Mouse (Mus musculus): ENCODE results near the gene Myo3b. TPM values are rescaled to one million over a fixed set of nuclear protein-coding genes. Genes with fewer than 3 reads are reported as not detected.

Myo3b gene
- polyA plus RNA-seq, 1 experiment, result 0.14 TPM

- Histone ChIP-seq H3K4me3 (ENCODE audit: control insufficient read depth, low read depth, low read length) (no peak overlapping the region), H3K4me1 (ENCODE audit: control insufficient read depth, insufficient read depth, low read length) (peaks cover 13% of the 10 kb centered on the region), H3K36me3 (ENCODE audit: control insufficient read depth, insufficient read depth, low read length) (no peaks in the 10 kb centered on the region), H3K27ac (ENCODE audit: control insufficient read depth, insufficient read depth, low read depth, low read length) (no peak overlapping the region), H3K27me3 (ENCODE audit: control insufficient read depth, insufficient read depth, low read length) (peaks cover 8% of the 10 kb centered on the region)
- TF ChIP-seq CTCF (IDR thresholded peaks at IDR 0.05; ENCODE audit: control insufficient read depth, insufficient read depth, insufficient replicate concordance, low read depth, low read length) (no peak), POLR2A (IDR thresholded peaks at IDR 0.05; ENCODE audit: control insufficient read depth, low read depth, low read length) (no peak)
These were observed 432.2 kb downstream of the Myo3b start for GRCm38 (mm10) chr2:70471136-70471535.

DNA sequence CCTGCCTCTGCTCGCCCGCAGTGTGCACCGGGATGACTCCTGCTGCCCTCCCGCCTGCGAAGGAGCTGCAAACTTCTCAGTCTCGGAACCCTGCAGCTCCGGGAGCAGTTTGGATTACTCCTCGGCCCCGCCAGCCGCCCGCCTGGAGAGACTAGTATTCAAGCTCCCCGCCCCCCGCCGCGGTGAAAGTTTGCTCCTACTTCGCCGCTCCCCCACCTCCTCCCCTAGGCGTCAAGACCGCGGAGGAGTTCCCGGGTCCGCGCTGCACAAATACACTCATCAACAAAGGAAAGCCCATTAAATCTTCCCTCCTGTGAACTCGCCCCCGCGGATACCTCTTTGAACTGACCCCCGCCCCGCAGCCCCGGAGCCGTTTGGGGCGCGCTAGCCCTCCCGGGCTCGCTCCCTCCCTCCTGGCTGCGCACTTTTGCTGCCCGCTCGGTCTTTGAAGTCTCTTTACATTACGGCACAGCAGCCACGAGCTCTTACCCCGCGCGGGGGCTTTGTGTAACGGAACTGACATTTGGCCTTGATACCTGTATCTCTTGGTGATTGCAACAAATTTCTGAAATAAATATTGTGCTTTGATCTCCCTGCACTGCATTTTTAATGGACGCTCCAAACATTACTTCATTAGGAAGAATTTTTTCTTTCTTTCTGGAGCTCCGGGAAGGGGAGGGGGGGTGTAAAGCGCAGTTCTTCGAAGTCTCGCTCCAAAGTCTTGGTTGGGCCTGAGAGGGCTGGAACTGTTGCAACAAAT, 433.1 kb downstream of the Myo3b start:
- H3K27me3 ChIP-seq (ENCODE audit: control insufficient read depth, insufficient read depth, low read length), result peaks cover 8% of the 10 kb centered on the region

More for the DNA sequence above, 433.1 kb downstream of the Myo3b start:
- no peak overlapping the region; the same call in 1 of the 2 replicates for H3K4me3 ChIP-seq (ENCODE audit: control insufficient read depth, low read depth, low read length)
- no peak overlapping the region for H3K27ac ChIP-seq (ENCODE audit: control insufficient read depth, insufficient read depth, low read depth, low read length)
- peaks cover 19% of the 10 kb centered on the region for H3K4me1 ChIP-seq (ENCODE audit: control insufficient read depth, insufficient read depth, low read length)
- H3K36me3 ChIP-seq (ENCODE audit: control insufficient read depth, insufficient read depth, low read length), result no peaks in the 10 kb centered on the region
- no peak for TF ChIP-seq CTCF (IDR thresholded peaks at IDR 0.05; ENCODE audit: control insufficient read depth, insufficient read depth, insufficient replicate concordance, low read depth, low read length)
- no peak for TF ChIP-seq POLR2A (IDR thresholded peaks at IDR 0.05; ENCODE audit: control insufficient read depth, low read depth, low read length)

Other genes starting within 250 kb of the Myo3b start
- 19.2 and 19.9 TPM in 2 replicates for gene Ccdc173, start 249.6 kb upstream of the Myo3b start, polyA plus RNA-seq (2012; rRNA removed)
- 252 and 509 TPM in 2 replicates for gene Phospho2, start 249.5 kb upstream of the Myo3b start, polyA plus RNA-seq (2012; rRNA removed)
- 10.9 and 20.3 TPM in 2 replicates for gene Klhl23, start 217.2 kb upstream of the Myo3b start, polyA plus RNA-seq (2012; rRNA removed)
- 4.2 and 7.1 TPM in 2 replicates for gene Ssb, start 177.6 kb upstream of the Myo3b start, polyA plus RNA-seq (2012; rRNA removed)
- 1.8 and 2.1 TPM in 2 replicates for gene Mettl5, start 153.5 kb upstream of the Myo3b start, polyA plus RNA-seq (2012; rRNA removed)
- 6.7 and 9.1 TPM in 2 replicates for gene Ubr3, start 141.9 kb upstream of the Myo3b start, polyA plus RNA-seq (2012; rRNA removed)